Mouse (Mus musculus) ovary, postnatal 10 days (tissue): ENCODE measurements around the gene Ptpn9.

Experiments
- DNase-seq: peaks from one replicate; pipeline ENCODE4 v3.0.0; 2022; ENCODE audit warnings: low spot score

Ptpn9 gene

DNA sequence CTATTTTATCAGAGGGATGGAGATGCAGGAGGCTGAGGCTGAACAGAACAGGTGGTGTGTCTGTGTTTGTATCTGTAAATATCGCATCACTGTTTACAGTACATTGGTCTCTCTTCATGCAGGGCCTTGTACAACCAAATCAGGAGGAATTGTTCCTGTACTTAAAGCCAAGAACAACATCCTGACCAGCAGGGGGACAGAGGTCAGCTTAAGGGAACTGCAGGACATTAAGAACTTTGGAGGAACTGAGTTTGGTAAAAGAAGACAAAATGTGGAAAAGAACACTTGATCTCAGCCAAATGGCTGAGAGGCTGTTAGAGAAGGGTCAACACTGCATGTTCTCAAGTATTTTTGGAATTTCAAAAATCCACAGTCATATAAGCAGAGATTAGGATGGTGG, 20.0 kb downstream of the Ptpn9 start:
- no peak for DNase-seq

- no peak for DNase-seq
Observed at GRCm38 (mm10) chr9:57017631-57018030, 22.9 kb downstream of the Ptpn9 start.

DNA sequence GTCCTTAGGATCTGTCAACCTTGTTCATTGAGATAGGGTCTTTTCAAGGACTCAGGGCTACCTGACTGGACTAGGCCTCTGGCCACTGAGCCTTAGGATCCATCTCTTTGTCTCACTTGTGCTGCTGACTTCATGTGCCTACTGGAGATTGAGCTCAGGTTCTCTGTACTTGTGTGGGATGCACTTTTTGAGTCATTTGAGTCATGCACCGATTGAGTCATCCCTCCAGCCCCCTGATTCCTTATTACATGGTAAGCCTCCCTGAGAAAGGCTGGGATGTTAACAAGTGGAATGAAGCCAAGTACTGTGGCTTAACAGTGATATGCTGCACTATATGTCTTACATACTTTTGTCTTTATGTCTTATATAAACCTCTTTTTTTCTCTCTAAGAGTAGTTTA, 37.0 kb downstream of the Ptpn9 start:
- DNase-seq, result no peak

- no peak for DNase-seq
Observed at GRCm38 (mm10) chr9:57056237-57056636, 61.5 kb downstream of the Ptpn9 start.

GRCm38 (mm10) chr9:57064164-57064563, 69.4 kb downstream of the Ptpn9 start:
- DNase-seq, result no peak

GRCm38 (mm10) chr9:57068266-57068665, 73.5 kb downstream of the Ptpn9 start:
- DNase-seq, result no peak

DNA sequence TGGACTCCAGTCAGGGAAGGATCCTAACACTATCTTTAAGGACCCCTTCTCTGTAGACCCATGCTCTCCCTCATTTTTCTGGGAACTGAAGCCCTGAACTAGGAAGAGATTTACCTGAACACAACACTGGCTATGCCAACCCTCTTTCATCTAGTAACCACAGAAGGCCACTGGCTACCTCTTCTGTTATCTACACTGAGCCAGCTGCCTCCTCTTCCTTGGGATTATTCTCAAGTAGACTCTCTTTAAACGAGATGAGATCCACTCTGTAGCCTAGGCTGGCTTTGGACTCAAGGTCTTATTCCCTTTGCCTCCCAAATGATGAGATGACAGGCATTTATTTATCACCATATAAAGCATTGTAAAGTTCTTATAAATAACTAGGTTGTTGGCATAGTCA, 75.5 kb downstream of the Ptpn9 start:
- no peak for DNase-seq

DNA sequence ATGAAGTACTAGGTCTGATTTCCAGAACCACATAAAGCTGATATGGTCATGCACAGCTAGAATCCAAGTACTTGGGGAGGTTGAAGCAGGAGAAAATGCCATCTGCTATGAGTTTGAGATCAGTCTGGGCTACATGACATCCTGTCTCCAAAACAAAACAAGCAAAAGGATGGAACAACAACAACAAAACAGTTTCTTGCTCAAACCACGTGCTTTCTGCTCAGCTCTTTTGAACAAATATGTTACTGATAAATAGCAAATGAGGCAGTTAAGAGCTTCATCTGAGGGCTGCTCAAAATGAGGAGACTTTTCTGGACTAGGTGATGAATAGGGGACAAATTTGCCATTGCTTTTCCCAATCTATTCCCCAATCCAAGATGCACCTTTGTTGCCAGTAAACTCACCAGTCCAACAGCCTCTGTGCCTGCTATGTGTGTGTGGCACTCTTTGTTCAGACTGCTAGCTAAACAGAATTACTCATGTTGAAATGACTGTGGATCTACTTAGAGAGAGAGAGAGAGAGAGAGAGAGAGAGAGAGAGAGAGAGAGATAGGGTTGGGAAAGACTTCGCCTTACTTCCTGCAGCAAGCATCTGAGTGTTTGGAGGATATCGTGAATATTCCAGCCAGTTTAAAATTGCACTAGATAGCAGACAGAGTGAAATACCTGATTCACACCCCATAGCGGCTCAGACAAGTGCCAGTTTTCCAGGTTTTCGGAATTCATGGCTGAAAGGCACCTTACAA, 76.2 kb downstream of the Ptpn9 start:
- DNase-seq, result no peak

DNA sequence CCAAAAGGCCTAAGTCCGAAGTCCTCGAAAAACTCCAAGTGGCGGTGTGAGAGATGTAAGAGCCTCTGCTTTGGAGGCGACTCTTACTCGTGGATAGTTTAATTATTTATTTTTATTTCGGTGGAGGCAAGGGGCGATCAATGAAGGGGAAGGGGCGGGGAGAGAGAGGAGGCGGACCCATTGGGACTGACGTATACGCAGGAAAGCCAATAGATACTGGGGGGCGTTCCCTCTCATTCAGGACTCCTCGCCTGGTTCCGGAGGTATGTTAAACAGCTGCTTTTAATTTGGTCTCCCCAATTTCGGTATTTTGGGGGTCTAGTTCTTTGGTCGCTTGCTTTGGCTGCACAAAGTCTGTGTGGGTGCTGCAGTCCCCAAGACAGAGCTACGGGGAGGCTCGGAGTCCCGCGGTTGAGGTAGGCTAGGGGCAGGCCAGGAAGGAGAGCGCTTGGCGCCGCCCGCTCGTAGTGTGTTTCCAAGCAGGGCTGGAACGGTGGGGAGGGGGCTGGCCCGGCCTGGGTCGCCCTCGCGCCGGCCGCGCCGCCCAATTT, 77.2 kb downstream of the Ptpn9 start, which contains the start of gene Sin3a:
Gene Sin3a, plus strand, starts transcription at position 240 of the 551 bp plus-strand sequence.
- DNase-seq, result peak; percentile 33

DNA sequence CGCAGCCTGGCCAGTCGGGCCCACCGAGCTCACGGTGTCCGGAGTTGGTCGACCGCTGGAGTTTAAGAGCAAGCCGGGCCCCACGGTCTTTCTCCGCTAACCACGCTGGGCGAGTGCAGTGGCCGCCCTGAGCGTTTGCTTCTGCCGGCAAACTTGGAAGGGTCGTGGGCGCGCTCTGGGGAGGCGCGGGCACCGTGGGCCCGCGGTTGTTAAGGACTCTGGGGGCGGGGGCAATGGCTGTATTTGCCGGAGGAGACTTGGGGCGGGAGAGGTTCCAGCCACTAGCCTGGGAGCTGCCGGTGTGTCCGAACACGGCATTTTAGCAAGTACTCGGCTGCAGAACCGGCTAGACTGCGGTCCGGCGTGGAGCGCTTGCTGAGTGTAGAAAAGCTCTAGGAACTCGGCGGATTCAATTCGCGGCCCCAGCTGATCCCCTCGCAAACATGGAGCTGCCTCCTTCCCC, 77.8 kb downstream of the Ptpn9 start:
- no peak for DNase-seq

GRCm38 (mm10) chr9:57072989-57073789, 78.5 kb downstream of the Ptpn9 start:
- DNase-seq, result peak; percentile 89

GRCm38 (mm10) chr9:57073790-57074094, 79.0 kb downstream of the Ptpn9 start:
- no peak for DNase-seq

DNA sequence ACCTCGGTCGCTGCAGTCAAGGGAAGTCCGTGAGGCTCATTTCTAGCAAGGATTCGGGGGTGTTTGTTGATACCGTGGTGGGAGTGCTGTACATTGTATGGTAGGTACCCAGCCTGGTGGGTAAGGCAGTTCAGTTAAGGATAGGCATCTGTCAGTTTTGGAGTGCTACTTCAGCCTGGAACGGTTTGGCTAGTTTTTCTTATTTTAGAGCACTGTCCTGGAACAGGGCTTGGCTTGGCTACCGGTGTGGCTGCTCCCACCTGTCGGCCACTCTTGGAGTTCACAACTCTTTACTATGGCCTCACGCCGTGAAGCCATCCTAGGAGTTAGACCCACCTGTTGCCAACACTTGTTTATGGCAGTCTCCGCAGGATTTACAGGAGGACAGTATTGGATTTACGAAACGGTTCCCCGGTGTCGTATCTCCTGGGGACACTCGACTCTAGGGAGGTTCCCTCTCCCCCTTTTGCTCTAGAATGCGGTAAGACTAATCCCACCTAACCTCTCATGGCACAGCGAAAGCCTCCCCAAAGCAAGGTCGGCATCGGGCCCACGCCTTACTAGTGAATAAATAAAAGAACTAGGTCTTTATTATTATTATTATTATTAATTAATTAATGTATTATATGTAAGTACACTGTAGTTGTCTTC, 79.6 kb downstream of the Ptpn9 start:
- DNase-seq, result peak; percentile 6

DNA sequence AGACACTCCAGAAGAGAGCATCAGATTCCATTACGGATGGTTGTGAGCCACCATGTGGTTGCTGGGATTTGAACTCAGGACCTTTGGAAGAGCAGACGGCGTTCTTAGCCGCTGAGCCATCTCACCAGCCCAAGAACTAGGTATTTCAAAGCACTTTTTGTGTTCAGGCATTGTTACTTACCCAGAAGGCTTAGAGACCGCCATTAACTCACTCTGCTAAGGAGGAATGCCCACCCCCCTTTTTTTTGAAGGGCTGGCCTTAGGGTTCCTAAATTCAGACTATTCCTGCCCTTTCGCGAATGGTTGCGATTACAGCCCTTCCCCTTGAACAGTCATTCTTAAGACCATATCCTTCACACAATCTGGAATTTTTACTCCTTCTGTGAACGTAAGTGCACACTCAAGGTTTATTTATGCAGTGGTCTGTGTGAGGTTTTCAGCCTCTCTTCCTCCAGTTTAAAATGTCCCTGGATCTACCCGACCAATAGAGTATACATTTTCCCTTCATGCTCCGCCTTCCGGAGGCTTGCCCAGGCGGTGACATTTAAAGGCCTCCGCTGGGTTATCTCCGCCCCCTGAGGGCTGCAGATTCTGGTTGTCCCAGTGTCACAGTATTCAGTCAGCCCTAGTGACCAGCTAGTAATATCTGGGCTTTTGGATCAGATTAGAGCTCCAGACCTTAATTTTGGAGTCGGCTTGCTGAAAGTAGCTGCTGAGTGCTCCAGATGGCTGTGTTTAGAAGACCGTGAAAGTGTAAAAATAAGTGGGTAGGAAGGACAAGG, 80.3 kb downstream of the Ptpn9 start:
- peak; percentile 24 for DNase-seq

GRCm38 (mm10) chr9:57075681-57076381, 81.1 kb downstream of the Ptpn9 start:
- DNase-seq, result peak; percentile 88

GRCm38 (mm10) chr9:57076701-57077660, 82.3 kb downstream of the Ptpn9 start:
- peak; percentile 71 for DNase-seq

DNA sequence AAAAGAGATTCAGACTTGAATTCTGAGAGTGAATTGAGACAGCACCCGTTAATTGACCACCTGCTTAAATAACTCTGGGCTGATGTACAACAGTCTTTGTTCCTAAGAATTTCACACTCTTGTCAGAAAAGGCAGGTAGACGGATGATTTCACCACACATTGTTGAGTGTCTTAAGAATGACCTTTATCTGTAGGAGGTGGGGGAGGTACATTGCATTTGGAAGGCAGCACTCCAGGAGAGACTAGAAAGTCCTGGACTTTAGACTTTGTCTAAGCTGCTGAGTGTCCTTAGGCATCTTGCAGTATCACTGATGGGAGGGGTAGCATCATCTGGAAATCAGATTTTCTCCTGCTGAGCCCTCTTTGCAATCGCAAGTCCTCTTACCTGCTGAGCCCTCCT, 87.5 kb downstream of the Ptpn9 start:
- no peak for DNase-seq
